Mouse (Mus musculus): Measurements from ENCODE around the gene Srpk2.

- peak; percentile 2 for TF ChIP-seq CTCF (IDR thresholded peaks at IDR 0.05; ENCODE audit: low read depth, low read length)
- TF ChIP-seq POLR2A (IDR thresholded peaks at IDR 0.05; ENCODE audit: insufficient read depth, low read length): no peak
Measured at GRCm38 (mm10) chr5:23712130-23713001, 27.9 kb upstream of the Srpk2 start.

Measured in ES-Bruce4 (cell line).